Mouse (Mus musculus) cerebellum, adult 2 months (tissue): Measurements from ENCODE around the gene Zfp316. TPM values are rescaled to one million over a fixed set of nuclear protein-coding genes. Genes with fewer than 3 reads are reported as not detected.
A peak's percentile ranks its signal among the peaks of the same experiment; 100 is the strongest.

ENCODE experiments used
- DNase-seq, 2 experiments: peaks; one replicate each; pipeline ENCODE4 v3.0.0; 2021
- H3K27ac ChIP-seq: fragments of 200-500 bp; 2 replicates; pipeline ENCODE4 v1.5.1; 2012; ENCODE audit warnings: low read length, control low read depth, inconsistent platforms; ENCODE audit not compliant: insufficient read depth
- H3K27me3 ChIP-seq: fragments of 200-500 bp; 2 replicates; pipeline ENCODE4 v1.6.1; 2012; ENCODE audit warnings: inconsistent platforms, mild to moderate bottlenecking, low read length, moderate library complexity; ENCODE audit not compliant: control insufficient read depth, insufficient read depth
- H3K4me1 ChIP-seq: fragments of 200-500 bp; 2 replicates; pipeline ENCODE4 v1.6.1; 2011; ENCODE audit warnings: low read length; ENCODE audit not compliant: control insufficient read depth, insufficient read depth
- H3K4me3 ChIP-seq: fragments of 200-500 bp; replicated peaks from 2 replicates; pipeline ENCODE3; 2011; ENCODE audit warnings: mild to moderate bottlenecking, low read depth, low read length, control low read depth; ENCODE audit not compliant: insufficient read depth
- CTCF ChIP-seq: fragments of 200-500 bp; IDR thresholded peaks from 2 replicates; pipeline ENCODE4 v1.5.1; 2011; ENCODE audit warnings: low read depth, mild to moderate bottlenecking, control low read depth, low read length, moderate library complexity, borderline replicate concordance; ENCODE audit not compliant: insufficient read depth
- POLR2A ChIP-seq: fragments of 200-500 bp; IDR thresholded peaks from 2 replicates; pipeline ENCODE4 v1.6.1; 2011; ENCODE audit warnings: low read length, control low read depth, borderline replicate concordance; ENCODE audit not compliant: insufficient read depth
- WGBS: fragments of 180-500 bp; shearing (Covaris S2); methylation state at CpG from one replicate; pipeline ENCODE4 v1.1.7; 2018; 5-methylcytosine and 5-hydroxymethylcytosine counted together
- polyA plus RNA-seq: library from polyadenylated mRNA; depleted of rRNA; stranded (reverse); fragments of >200 nt; gene quantifications from 2 replicates; pipeline ENCODE4 v1.2.3, GENCODE M21; 2012

Zfp316 gene
- polyA plus RNA-seq, 1 experiment, result 14.1 TPM

DNA sequence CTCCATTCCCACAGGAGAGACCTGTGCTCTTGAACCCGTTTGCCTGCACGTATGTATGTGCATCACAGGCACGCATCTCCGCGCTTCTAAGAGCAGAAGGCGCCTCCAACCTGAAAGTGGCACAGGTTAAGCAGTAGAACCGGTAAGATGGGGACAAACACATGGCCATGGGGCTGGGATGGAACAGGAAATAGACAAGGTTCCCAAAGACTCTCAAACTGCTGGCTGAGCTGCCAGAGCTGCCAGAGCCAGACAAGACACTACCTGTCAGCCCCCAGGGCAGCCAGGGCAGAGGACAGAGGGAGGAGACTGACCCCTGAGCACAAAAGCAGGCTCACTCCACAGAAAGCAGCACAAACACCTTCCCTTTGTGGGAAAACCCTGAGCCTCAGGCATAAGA, 40.1 kb upstream of the Zfp316 start:
- no peak overlapping the region for H3K4me3 ChIP-seq
- H3K4me1 ChIP-seq, result peaks cover 17% of the 10 kb centered on the region
- DNase-seq, result no peak
- 98% methylated on average over 7 of the region's 7 CpGs for WGBS
- TF ChIP-seq CTCF (no peak), POLR2A (no peak)
- no peak overlapping the region for H3K27ac ChIP-seq
- H3K27me3 ChIP-seq, result no peaks in the 10 kb centered on the region

DNA sequence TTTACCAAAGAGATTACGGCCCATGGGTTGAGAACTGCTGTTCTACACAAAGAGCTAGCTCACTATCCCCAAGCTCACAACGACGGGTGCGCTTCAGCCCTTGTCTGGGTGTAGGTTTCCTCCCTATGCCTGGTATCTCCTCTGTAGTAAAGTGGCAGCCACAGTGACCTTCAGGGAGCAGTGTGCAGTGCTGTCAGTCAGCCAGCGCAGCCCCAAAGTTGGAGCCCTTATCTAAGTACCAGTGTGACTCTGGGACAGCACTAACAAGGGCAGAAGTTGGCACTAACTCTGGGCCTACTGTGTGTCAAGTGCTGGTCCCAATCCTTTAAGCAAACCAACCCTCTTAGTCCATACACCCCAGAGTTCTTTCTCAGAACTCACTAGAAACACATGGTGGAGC, 39.0 kb upstream of the Zfp316 start:
- Histone ChIP-seq H3K27ac (no peak overlapping the region), H3K4me3 (no peak overlapping the region), H3K4me1 (peaks cover 17% of the 10 kb centered on the region), H3K27me3 (no peaks in the 10 kb centered on the region)
- WGBS, result 88% methylated on average over 5 of the region's 5 CpGs
- no peak for DNase-seq
- TF ChIP-seq POLR2A (no peak), CTCF (no peak)

DNA sequence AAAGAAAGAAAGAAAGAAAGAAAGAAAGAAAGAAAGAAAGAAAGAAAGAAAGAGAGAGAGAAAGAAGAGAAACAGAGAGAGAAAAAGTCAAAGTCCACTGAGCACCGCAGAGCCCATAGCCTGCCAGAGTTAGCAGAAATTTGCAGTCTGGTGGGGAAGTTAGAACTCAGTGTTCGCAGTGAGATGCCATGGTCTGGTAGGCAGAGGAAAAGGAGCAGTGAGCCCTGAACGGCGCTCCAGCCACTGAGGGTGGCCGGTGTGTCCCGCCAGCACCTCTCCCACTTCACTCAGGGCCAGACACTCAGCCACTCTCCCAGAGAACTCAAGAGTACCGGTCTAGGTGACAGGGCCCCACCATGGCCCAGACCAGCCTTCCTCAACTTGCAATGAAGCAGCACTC, 34.4 kb upstream of the Zfp316 start:
- Histone ChIP-seq H3K27ac (no peak overlapping the region), H3K4me1 (peaks cover 12% of the 10 kb centered on the region), H3K4me3 (no peak overlapping the region), H3K27me3 (no peaks in the 10 kb centered on the region)
- no peak for DNase-seq
- WGBS, result 79% methylated on average over 7 of the region's 7 CpGs
- TF ChIP-seq POLR2A (no peak), CTCF (no peak)

DNA sequence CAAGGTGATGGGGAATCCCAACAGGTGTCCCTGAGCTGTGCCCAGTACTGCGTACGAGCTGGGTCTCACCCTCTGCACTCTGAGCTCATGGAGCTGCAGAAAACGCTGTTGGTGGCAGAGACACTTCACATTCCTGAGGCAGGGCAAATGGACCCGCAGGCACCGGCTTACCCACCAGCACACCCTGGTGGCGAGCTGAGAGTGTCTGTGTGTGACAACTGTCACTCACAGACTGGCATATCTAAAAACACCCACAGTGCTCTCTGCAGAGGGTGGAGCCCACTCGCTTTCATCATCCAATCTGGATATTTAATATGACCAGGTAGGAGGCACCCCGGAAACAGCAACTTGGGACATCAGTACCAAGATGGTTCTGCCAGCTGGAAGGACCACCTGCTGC, 31.5 kb upstream of the Zfp316 start:
- H3K27me3 ChIP-seq, result no peaks in the 10 kb centered on the region
- H3K4me1 ChIP-seq, result peaks cover 3% of the 10 kb centered on the region; the same call in 1 of the 2 replicates
- TF ChIP-seq POLR2A (no peak), CTCF (peak; percentile 21; the same call in 1 of the 2 replicates)
- no peak overlapping the region for H3K27ac ChIP-seq
- DNase-seq, result no peak
- H3K4me3 ChIP-seq, result no peak overlapping the region
- 58% methylated on average over 8 of the region's 8 CpGs for WGBS

DNA sequence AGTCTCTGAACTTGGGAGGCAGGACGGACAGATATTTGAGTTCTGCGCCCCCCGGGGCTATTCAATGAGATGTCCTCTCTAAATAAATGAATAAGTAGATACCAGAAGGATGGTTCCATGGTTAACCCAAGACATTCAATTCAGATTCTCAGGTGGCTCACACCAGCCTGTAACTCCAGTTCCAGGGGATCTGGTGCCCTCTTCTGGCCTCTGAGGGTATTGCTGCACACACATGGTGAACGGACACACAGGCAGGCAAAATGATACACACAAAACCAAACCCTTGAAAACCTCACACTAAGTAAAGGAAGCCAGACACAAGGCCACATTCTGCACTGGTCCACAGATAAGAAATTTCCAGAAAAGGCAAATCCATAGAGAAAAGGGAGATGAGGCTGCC, 29.9 kb upstream of the Zfp316 start:
- 90% methylated on average over 4 of the region's 4 CpGs for WGBS
- TF ChIP-seq CTCF, result peak; percentile 73
- no peak for TF ChIP-seq POLR2A
- Histone ChIP-seq H3K27ac (no peak overlapping the region), H3K4me1 (peaks cover 3% of the 10 kb centered on the region; the same call in 1 of the 2 replicates), H3K27me3 (no peaks in the 10 kb centered on the region), H3K4me3 (no peak overlapping the region)
- peak; percentile 37 to 66 for DNase-seq

DNA sequence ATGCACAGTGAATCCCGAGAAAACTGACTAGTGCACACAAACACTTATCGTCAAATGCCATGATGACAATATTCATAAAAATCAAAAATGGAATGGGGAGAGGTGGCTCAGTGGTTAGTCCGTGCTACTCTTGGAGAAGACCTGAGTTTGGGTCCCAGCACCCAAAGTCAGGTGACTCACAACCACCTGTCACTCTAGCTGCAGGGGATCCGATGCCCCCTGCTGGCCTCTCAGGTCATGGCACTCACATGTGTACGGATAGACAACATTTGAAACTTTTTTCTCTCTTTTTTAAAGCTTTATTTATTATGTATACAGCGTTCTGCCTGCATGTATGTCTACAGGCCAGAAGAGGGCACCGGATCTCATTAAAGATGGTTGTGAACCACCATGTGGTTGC, 28.6 kb upstream of the Zfp316 start:
- TF ChIP-seq POLR2A, result no peak
- TF ChIP-seq CTCF, result peak; percentile 25; the same call in 1 of the 2 replicates
- Histone ChIP-seq H3K4me3 (no peak overlapping the region), H3K4me1 (peaks cover 3% of the 10 kb centered on the region; the same call in 1 of the 2 replicates), H3K27me3 (peaks cover under 1% of the 10 kb centered on the region; the same call in 1 of the 2 replicates), H3K27ac (no peak overlapping the region)
- no peak for DNase-seq
- 91% methylated on average over 7 of the region's 7 CpGs for WGBS

DNA sequence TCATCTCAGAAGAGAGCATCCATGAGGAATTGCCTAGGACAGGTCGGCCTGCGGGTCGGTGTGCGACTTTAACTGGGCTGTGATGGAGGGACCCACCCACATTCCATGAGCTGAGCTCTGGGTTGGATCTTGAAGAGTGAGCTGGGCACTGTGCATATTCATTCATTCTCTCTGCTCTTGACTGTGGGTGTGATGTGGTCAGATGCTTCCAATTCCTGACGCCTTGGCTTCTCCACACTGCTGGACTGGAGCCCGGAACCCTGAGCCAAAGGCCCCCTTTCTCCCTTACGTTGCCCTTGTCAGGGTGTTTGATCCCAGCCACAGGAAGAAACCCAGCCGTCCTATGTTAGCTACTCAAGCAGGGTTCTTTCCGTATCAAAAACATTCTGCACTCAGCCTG, 28.2 kb upstream of the Zfp316 start:
- no peak for TF ChIP-seq CTCF
- TF ChIP-seq POLR2A, result no peak
- H3K27ac ChIP-seq, result no peak overlapping the region
- H3K27me3 ChIP-seq, result peaks cover 2% of the 10 kb centered on the region; the same call in 1 of the 2 replicates
- H3K4me1 ChIP-seq, result no peaks in the 10 kb centered on the region
- WGBS, result 72% methylated on average over 9 of the region's 9 CpGs
- H3K4me3 ChIP-seq, result no peak overlapping the region
- no peak for DNase-seq

DNA sequence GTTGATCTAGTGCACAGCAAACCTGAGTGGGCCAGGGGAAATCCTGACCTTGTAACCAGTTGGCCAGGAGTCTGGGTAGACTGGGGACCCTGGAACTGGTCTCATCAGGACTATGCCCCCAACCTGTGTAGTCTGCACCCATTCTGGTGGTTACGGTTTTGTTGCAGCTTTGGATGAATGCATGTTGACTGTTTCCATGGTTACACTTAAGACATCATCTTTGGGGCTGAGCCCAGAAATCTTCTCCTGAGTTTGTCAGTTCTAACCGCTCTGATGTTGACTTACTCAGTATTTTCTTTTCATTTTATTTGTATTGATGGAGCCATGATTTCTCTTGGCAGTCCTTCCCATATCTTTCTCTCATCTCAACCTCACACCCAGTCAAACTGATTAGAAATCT, 25.5 kb upstream of the Zfp316 start:
- no peak for DNase-seq
- Histone ChIP-seq H3K27me3 (peaks cover 2% of the 10 kb centered on the region; the same call in 1 of the 2 replicates), H3K4me1 (no peaks in the 10 kb centered on the region), H3K27ac (no peak overlapping the region), H3K4me3 (no peak overlapping the region)
- WGBS, result 51% methylated on average over 2 of the region's 2 CpGs
- no peak for TF ChIP-seq CTCF
- no peak for TF ChIP-seq POLR2A

DNA sequence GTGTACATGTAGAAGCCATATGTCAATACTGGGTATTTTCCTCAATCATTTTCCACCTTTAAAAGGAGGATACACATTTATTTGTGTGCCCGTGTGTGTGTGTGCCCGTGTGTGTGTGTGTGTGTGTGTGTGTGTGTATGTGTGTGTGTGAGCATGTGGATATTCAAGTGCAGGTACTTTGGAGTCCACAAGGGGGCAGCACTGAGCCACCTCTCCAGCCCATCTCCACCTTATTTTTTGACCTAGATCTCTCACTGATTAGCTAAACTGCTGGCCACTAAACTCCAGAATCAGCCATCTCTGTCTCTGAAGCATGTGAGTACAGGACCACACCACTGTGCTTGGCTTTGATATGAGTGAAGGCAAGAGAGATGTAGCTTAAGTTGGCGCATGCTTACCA, 25.0 kb upstream of the Zfp316 start:
- peaks cover 2% of the 10 kb centered on the region; the same call in 1 of the 2 replicates for H3K27me3 ChIP-seq

More for the DNA sequence above, 25.0 kb upstream of the Zfp316 start:
- no peaks in the 10 kb centered on the region for H3K4me1 ChIP-seq
- no peak overlapping the region for H3K4me3 ChIP-seq
- DNase-seq, result no peak
- peak; percentile 19; the same call in 1 of the 2 replicates for TF ChIP-seq CTCF
- no peak for TF ChIP-seq POLR2A
- WGBS, result 89% methylated on average over 3 of the region's 3 CpGs
- H3K27ac ChIP-seq, result no peak overlapping the region
